Mouse (Mus musculus) CD4-positive, CD25-positive, alpha-beta regulatory T cell, adult 4 months (primary cell): ENCODE measurements around the gene Fev. TPM values are rescaled to one million over a fixed set of nuclear protein-coding genes. Genes with fewer than 3 reads are reported as not detected.

Experiments
- ATAC-seq: one replicate; pipeline ENCODE4 v1.8.0; 2017
- polyA plus RNA-seq, 2 experiments: library from polyadenylated mRNA; unstranded; fragments of 100-300 nt; shearing (Covaris generic); gene quantifications; one replicate each; pipeline ENCODE4 v1.2.1; 2017

Fev gene
- not detected for polyA plus RNA-seq

GRCm38 (mm10) chr1:74885369-74886042 lies at the start of gene Fev:
TSS of gene Fev (minus strand) at chr1:74885419.
- ATAC-seq = no peak

- ATAC-seq = no peak
Observed at GRCm38 (mm10) chr1:74927621-74928296, 42.5 kb upstream of the Fev start.

GRCm38 (mm10) chr1:74926721-74927120 lies 41.5 kb upstream of the Fev start:
- ATAC-seq = no peak

- no peak for ATAC-seq
Observed at GRCm38 (mm10) chr1:74924464-74924863, 39.2 kb upstream of the Fev start.

GRCm38 (mm10) chr1:74915706-74916105 lies 30.5 kb upstream of the Fev start:
- ATAC-seq = no peak

GRCm38 (mm10) chr1:74902191-74902590 lies 17.0 kb upstream of the Fev start:
- ATAC-seq = no peak

DNA sequence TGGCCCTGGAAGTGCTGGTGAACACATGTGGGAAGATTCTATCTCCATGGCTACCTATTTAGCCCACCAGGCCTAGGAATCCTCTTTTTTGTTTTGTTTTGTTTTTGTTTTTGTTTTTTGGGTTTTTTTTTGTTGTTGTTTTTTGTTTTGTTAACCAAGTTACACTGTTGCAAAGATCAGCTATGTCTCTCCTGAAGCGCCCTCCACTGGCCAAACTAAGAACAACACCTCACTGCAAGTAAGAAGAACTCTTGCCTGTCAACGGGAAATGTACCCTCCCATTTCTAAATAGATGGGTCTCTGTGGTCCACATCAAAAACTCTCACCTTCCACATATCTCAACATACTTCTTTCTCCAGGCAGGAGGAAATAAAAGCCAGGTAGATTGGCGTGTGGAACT lies 16.5 kb upstream of the Fev start:
- no peak for ATAC-seq

- ATAC-seq = no peak
Observed at GRCm38 (mm10) chr1:74900341-74901285, 15.4 kb upstream of the Fev start.

GRCm38 (mm10) chr1:74898656-74899431 lies 13.6 kb upstream of the Fev start:
- ATAC-seq = no peak

DNA sequence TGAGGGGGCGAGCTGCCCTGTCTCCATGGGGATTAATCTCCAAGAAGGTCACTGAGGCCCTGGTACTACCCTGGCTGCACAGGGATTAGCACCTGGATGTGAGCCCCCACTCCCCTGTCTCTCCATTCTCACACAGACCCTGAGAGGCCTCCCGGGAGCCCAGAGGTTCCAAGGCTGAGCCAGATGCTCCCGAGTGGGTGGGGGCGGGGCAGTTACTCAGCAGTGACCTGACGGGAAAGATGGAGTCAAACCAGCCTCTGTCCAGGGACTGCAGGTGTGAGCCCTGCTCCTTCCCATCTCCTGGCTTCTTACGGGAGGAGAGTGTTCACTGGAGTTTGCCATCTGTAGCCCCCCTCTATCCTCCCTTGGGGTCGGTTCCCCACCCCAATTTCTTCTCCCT lies 12.8 kb upstream of the Fev start:
- ATAC-seq = no peak

DNA sequence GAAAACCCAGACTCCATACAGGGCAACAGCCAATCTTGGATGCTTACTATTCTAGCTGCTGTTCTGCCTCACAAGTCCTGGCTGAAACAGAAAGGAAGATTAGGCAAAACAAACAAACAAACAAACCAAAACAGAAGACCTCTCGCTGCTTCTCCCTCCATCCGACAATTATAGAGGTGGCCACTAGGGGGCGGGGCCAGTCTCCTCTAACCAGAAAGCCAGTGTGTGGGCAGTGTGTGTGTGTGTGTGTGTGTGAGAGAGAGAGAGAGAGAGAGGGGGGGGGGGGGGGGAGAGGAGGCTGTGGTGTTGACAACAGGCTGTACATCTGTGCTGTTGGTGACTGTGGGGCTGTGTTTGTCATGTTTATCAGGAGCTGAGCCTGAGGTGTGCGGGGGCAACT lies 9.7 kb upstream of the Fev start:
- peak; percentile 58 for ATAC-seq

- no peak for ATAC-seq
Observed at GRCm38 (mm10) chr1:74893134-74893855, 8.1 kb upstream of the Fev start, which contains the start of gene Cryba2. TSS of gene Cryba2 (minus strand) at chr1:74893143.

GRCm38 (mm10) chr1:74892351-74893133 lies 7.3 kb upstream of the Fev start:
- no peak for ATAC-seq

GRCm38 (mm10) chr1:74891513-74891912 lies 6.3 kb upstream of the Fev start:
- ATAC-seq = no peak

GRCm38 (mm10) chr1:74884196-74885141 lies 750 bp downstream of the Fev start:
- ATAC-seq = no peak

GRCm38 (mm10) chr1:74883441-74883840 lies 1.8 kb downstream of the Fev start:
- no peak for ATAC-seq

DNA sequence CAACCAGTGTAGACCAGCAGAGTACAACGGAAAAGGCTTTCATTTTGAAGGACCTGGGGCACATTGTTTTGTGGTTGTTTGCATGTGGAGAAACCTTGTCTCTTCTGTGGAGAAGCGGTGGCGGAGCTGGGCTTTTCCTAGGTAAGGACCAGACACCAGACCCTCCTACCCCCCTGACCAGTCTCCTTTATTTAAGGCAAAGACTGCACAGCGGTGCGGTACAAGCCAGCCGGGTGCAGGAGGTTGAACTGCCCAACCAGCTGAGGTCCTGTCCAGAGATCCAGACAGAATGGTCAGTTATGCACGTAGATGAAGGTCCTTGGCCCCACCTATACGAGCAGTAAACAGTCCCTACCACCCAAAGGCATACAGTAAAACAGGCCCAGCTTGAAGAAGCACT lies 2.4 kb downstream of the Fev start:
- no peak for ATAC-seq

DNA sequence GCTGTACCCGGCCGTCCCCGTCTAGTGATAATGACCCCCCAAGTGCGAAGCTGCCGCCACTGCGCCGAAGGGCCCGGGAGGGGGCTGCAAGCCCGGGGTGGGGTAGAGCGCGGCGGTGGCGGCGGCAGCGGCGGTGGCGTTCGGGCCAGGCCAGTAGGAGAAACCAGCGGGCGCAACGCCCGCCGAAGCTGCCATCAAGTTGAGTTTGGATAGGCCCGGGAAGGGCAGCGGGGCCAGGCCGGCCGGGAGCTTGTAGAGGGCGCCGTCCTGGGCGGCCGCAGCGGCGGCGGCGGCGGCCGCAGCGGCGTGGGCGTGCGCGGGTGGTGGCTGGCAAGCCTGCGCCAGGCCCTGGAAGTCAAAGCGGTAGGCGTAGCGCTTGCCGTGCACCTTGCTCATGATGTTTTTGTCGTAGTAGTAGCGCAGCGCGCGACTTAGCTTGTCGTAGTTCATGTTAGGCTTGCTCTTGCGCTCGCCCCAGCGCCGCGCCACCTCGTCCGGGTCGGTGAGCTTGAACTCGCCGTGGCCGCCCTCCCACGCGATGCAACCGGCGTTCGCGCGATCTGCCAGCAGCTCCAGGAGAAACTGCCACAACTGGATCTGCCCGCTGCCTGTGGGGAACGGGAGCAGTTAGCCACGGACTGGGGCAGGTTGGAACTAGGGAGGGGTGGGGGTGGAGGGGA lies 3.0 kb downstream of the Fev start:
- no peak for ATAC-seq

DNA sequence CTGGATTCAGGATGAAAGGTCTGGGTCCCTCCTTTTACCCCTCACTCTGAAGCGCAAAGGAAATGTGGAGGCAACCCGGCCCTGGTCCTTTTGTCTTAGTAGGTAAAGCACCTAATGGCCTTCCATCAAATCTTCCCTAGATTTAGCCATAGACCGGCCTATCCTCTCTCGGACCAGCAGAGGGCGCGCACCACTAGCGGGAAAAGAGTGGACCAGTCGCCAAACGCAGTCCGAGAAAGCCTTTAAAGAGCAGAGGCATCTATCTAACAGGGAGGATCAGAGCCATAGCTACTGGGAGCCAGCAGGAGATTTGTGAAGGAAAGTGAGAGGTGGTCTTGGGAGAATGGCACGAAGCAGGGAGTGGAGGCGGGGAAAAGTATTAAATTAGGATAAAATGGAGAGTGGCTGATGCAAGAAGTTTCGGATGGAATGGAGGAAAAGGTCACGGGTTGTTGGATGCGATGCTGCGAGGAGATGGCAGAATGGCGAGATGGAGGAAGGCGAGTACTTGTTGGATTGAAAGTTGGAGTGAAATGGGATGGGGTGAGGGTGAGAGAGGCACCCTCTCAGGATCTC lies 4.3 kb downstream of the Fev start:
- peak; percentile 64 for ATAC-seq
